ENCODE assay signal across 9 mouse cellular contexts in the genomic region with DNA sequence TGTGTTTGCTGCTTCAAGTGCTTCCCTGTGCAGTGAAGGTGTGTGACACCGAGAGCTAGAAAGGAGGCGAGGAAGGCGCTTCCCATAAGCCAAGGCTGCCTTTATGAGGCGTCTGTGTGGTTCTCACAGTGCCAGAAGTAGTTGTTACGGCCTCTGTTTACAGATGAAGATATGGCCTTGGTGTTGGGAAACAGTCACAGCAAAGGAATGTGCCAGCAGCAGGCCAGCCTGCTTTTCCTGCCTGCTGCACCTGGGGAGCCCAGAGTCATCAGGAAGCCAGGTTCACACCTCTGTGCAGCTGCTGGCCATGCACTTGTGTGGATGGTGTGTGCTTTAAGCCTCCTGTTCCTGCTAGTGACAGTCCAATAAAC. TPM values are rescaled to one million over a fixed set of nuclear protein-coding genes. Genes with fewer than 3 reads are reported as not detected.
DNase-seq lines count a peak whose midpoint lies in the region; ATAC-seq and TF ChIP-seq lines count a peak whose summit lies in the region.
"Had no signal": no experiment of that assay in that cellular context is flagged by ENCODE, and none has a peak within 500 bp of the region (broad histone marks: within the 10 kb centered on the region; RNA-seq: fewer than 3 reads in every experiment).

No protein-coding gene starts in this region.

- H3K4me3 ChIP-seq in hindbrain, embryonic 10.5 days: no peak overlapping the region
- H3K4me3 ChIP-seq in hindbrain, embryonic 11.5 days (ENCODE audit: low read depth, low read length): no peak overlapping the region
- H3K4me3 ChIP-seq in limb, embryonic 11.5 days (ENCODE audit: low read depth, low read length): no peak overlapping the region
- no peak overlapping the region for H3K4me3 ChIP-seq in small intestine, adult 2 months (ENCODE audit: low read depth, low read length)

- H3K27me3 ChIP-seq in hindbrain, embryonic 10.5 days (ENCODE audit: insufficient read depth, poor library complexity, severe bottlenecking): no peaks in the 10 kb centered on the region
- H3K27me3 ChIP-seq in hindbrain, embryonic 11.5 days (ENCODE audit: control insufficient read depth, insufficient read depth, low read length): no peaks in the 10 kb centered on the region
- H3K27me3 ChIP-seq in limb, embryonic 11.5 days (ENCODE audit: control insufficient read depth, insufficient read depth, low read length): no peaks in the 10 kb centered on the region
- H3K27me3 ChIP-seq in small intestine, adult 2 months (ENCODE audit: control insufficient read depth, insufficient read depth, low read length): no peaks in the 10 kb centered on the region

- H3K4me1 ChIP-seq in hindbrain, embryonic 10.5 days (replicated peaks): peaks cover 25% of the 10 kb centered on the region
- H3K4me1 ChIP-seq in hindbrain, embryonic 11.5 days (replicated peaks; ENCODE audit: control insufficient read depth, insufficient read depth, low read length): no peaks in the 10 kb centered on the region
- H3K4me1 ChIP-seq in limb, embryonic 11.5 days (ENCODE audit: control insufficient read depth, insufficient read depth, low read length): peaks cover 30% of the 10 kb centered on the region
- peaks cover 13% of the 10 kb centered on the region; the same call in 1 of the 2 replicates for H3K4me1 ChIP-seq in small intestine, adult 2 months (ENCODE audit: control insufficient read depth, insufficient read depth, insufficient read length, low read length)

- no peaks in the 10 kb centered on the region for H3K9me3 ChIP-seq in hindbrain, embryonic 10.5 days
- H3K9me3 ChIP-seq in hindbrain, embryonic 11.5 days (ENCODE audit: control insufficient read depth, low read length): no peaks in the 10 kb centered on the region
- H3K9me3 ChIP-seq in limb, embryonic 11.5 days (ENCODE audit: control insufficient read depth, low read length): no peaks in the 10 kb centered on the region

- no peak for ATAC-seq in hindbrain, embryonic 11.5 days (ENCODE audit: low FRiP score)
- peak; percentile 69; the same call in 1 of the 2 replicates for ATAC-seq in limb, embryonic 11.5 days (ENCODE audit: insufficient number of reproducible peaks, low FRiP score, low TSS enrichment, low read depth)

- no peak for TF ChIP-seq POLR2A in small intestine, adult 2 months (IDR thresholded peaks at IDR 0.05; ENCODE audit: low read depth, low read length)

- no peaks in the 10 kb centered on the region for H3K36me3 ChIP-seq in hindbrain, embryonic 10.5 days
- no peaks in the 10 kb centered on the region for H3K36me3 ChIP-seq in hindbrain, embryonic 11.5 days (ENCODE audit: control insufficient read depth, insufficient read depth, low read length)
- H3K36me3 ChIP-seq in limb, embryonic 11.5 days (ENCODE audit: control insufficient read depth, insufficient read depth, low read length): no peaks in the 10 kb centered on the region
- no peaks in the 10 kb centered on the region for H3K36me3 ChIP-seq in small intestine, adult 2 months (ENCODE audit: control insufficient read depth, insufficient read depth, low read length)
- H3K36me3 ChIP-seq: G1E had no signal

- H3K4me2 ChIP-seq in hindbrain, embryonic 11.5 days (replicated peaks; ENCODE audit: low read depth, low read length): no peak overlapping the region
- no peak overlapping the region for H3K4me2 ChIP-seq in limb, embryonic 11.5 days (ENCODE audit: low read depth, severe bottlenecking)

- H3K9ac ChIP-seq in hindbrain, embryonic 11.5 days (ENCODE audit: low read depth, low read length): no peak overlapping the region
- H3K9ac ChIP-seq in limb, embryonic 11.5 days (ENCODE audit: low read length): no peak overlapping the region

- H3K27ac ChIP-seq in hindbrain, embryonic 10.5 days: peak overlapping the region; percentile 24; the same call in 1 of the 2 replicates
- no peak overlapping the region for H3K27ac ChIP-seq in hindbrain, embryonic 11.5 days (ENCODE audit: low read depth, low read length)
- 0 out of 2 replicates have a peak overlapping the region, but pooled peaks have one; percentile 47 for H3K27ac ChIP-seq in limb, embryonic 11.5 days (replicated peaks; ENCODE audit: low read depth, low read length)
- H3K27ac ChIP-seq in small intestine, adult 2 months (ENCODE audit: insufficient read depth, low read depth, low read length): peak overlapping the region; percentile 20; the same call in 1 of the 2 replicates

- 33% methylated on average over 5 of the region's 5 CpGs for WGBS in hindbrain, embryonic 10.5 days
- WGBS in hindbrain, embryonic 11.5 days: 50% methylated on average over 5 of the region's 5 CpGs
- 10% methylated on average over 5 of the region's 5 CpGs for WGBS in limb, embryonic 11.5 days
- 11% methylated on average over 5 of the region's 5 CpGs for WGBS in small intestine, adult 2 months

- no peak for DNase-seq in hindbrain, embryonic 10.5 days (ENCODE audit: low spot score)
- DNase-seq in hindbrain, embryonic 11.5 days (ENCODE audit: low spot score): no peak
- DNase-seq in fat pad, adult 2 months (ENCODE audit: extremely low read depth, low read depth, low spot score): peak; percentile 21
- peak; percentile 66 for DNase-seq in limb, embryonic 11.5 days (ENCODE audit: low spot score)
- DNase-seq in right cerebral cortex, postnatal 36 days (ENCODE audit: low spot score in 2 of 2): no peak
- DNase-seq in left cerebral cortex, adult 18-20 months (ENCODE audit: low spot score in 2 of 2): no peak
- no peak for DNase-seq in thymus, postnatal 0 days (ENCODE audit: low spot score)

- no peak for TF ChIP-seq CTCF in small intestine, adult 2 months (IDR thresholded peaks at IDR 0.05; ENCODE audit: extremely low read depth, insufficient read length, insufficient replicate concordance, low read depth, low read length)

RNA-seq across cellular contexts. Expression of a gene that starts 16.6 kb away (rescaled TPM):
- 71.0 and 72.2 TPM in 2 replicates for polyA plus RNA-seq in hindbrain, embryonic 10.5 days (2016; fragmentation: Nextera tagmentation; extraction: Ambion mirVana)
- 108 and 123 TPM in 2 replicates for polyA plus RNA-seq in hindbrain, embryonic 11.5 days (2014; fragmentation: Nextera tagmentation; extraction: Ambion mirVana)
- 71.8 and 73.7 TPM in 2 replicates for polyA plus RNA-seq in limb, embryonic 11.5 days (2014; fragmentation: Nextera tagmentation; extraction: Ambion mirVana)
- 14.6 and 41.9 TPM in 2 replicates for polyA plus RNA-seq in small intestine, adult 2 months (2012; rRNA removed)
- total RNA-seq in left cerebral cortex, adult 18-20 months (2021): 100 to 1,000 TPM; 114 TPM
- polyA plus RNA-seq in thymus, postnatal 0 days (2015; fragmentation: Nextera tagmentation; extraction: Ambion mirVana): 20.8 and 29.9 TPM in 2 replicates

RNA-seq across cellular contexts. Expression of a gene that starts 17.9 kb away (rescaled TPM):
- 4.4 and 7.5 TPM in 2 replicates for polyA plus RNA-seq in hindbrain, embryonic 10.5 days (2016; fragmentation: Nextera tagmentation; extraction: Ambion mirVana)
- 9.1 and 16.8 TPM in 2 replicates for polyA plus RNA-seq in hindbrain, embryonic 11.5 days (2014; fragmentation: Nextera tagmentation; extraction: Ambion mirVana)
- polyA plus RNA-seq in limb, embryonic 11.5 days (2014; fragmentation: Nextera tagmentation; extraction: Ambion mirVana): 4.1 and 4.5 TPM in 2 replicates
- polyA plus RNA-seq in small intestine, adult 2 months (2012; rRNA removed): 0.44 and 0.65 TPM in 2 replicates
- 10 to 100 TPM; 22.2 to 25.0 TPM for total RNA-seq in left cerebral cortex, adult 18-20 months (2021)
- 0.58 and 0.77 TPM in 2 replicates for polyA plus RNA-seq in thymus, postnatal 0 days (2015; fragmentation: Nextera tagmentation; extraction: Ambion mirVana)
- polyA plus RNA-seq: G1E had no signal

Comparison
In these comparisons a context has a peak if more than half of its experiments do, and no peak if none do; other contexts are left out.
1. DNase-seq: peak in fat pad, adult 2 months (single experiment) and limb, embryonic 11.5 days (single experiment); none in hindbrain, embryonic 10.5 days (single experiment), hindbrain, embryonic 11.5 days (single experiment), right cerebral cortex, postnatal 36 days (0 of 2), left cerebral cortex, adult 18-20 months (0 of 2) and thymus, postnatal 0 days (single experiment).